Mouse (Mus musculus) liver, postnatal 0 days (tissue): ENCODE measurements around the gene Rpl27a.

Experiments
- CTCF ChIP-seq: sonication (generic); IDR thresholded peaks from 2 replicates; pipeline ENCODE4 v1.5.1; 2016; ENCODE audit warnings: antibody characterized with exemption, low read depth
- EP300 ChIP-seq: IDR thresholded peaks from 2 replicates; pipeline ENCODE4 v1.6.1; 2016; ENCODE audit warnings: antibody characterized with exemption, low read depth, mild to moderate bottlenecking

DNA sequence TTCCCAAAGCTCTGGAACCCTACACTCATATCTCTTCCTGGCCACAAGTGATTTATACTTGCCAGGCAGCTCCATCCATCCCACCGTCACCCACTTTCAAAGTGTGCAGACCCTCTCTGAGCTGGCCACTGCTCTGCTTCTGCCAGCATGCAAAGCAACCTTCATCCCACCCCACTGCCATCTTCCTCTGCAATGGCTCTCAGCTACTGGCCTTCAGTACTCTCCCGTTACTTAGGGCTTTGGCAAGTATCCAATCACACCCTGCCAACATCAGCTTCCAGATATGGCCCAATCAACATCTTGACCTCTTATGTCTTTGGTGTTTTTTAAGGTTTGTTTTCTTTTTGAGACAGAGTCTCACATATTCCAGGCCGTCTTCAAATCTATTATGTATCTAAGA is 41.0 kb upstream of the Rpl27a start:
- TF ChIP-seq CTCF (no peak), EP300 (no peak)
